Mouse (Mus musculus) CD8-positive naive resting alpha-beta T cell, adult 57 days (primary cell): Measurements from ENCODE around the gene Cyp2c29. TPM values are rescaled to one million over a fixed set of nuclear protein-coding genes. Genes with fewer than 3 reads are reported as not detected.

ENCODE experiments used
- total RNA-seq: library from RNA; stranded (reverse); gene quantifications from one replicate; pipeline ENCODE4 v1.2.4, GENCODE M21; 2023

Gene Cyp2c29
- not detected for total RNA-seq

DNA sequence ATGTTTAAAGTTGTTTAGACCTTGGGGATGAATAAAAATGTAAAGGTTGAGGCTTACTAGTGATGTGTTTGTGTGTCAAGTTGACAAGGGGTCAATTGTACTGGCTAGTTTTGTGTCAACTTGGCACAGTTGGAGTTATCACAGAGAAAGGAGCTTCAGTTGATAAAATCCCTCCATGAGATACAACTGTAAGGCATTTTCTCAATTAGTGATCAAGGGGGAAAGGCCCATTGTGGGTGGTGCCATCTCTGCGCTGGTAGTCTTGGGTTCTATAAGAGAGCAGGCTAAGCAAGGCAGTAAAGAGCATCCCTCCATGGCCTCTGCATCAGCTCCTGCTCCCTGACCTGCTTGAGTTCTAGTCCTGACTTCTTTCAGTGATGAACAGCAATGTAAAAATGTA lies at the start of gene Cyp2c29:
TSS of gene Cyp2c29 (plus strand) at position 301 of the 400 bp plus-strand sequence.

Other genes starting within 250 kb of the Cyp2c29 start
- gene Cyp2c65, start 208.4 kb upstream of the Cyp2c29 start, total RNA-seq = not detected
- not detected for gene Cyp2c66, start 155.5 kb upstream of the Cyp2c29 start, total RNA-seq
- gene Cyp2c38, start 193.7 kb downstream of the Cyp2c29 start, total RNA-seq = not detected
- gene Cyp2c39, start 241.5 kb downstream of the Cyp2c29 start, total RNA-seq = not detected